Mouse (Mus musculus) liver, adult 2 months (tissue): ENCODE measurements around the gene Keap1.

ENCODE experiments used
- CTCF ChIP-seq: fragments of 200-500 bp; IDR thresholded peaks from 2 replicates; pipeline ENCODE4 v1.5.1; 2011; ENCODE audit warnings: low read depth, low read length, control low read depth
- POLR2A ChIP-seq: fragments of 200-500 bp; IDR thresholded peaks from 2 replicates; pipeline ENCODE4 v1.6.1; 2011; ENCODE audit warnings: low read length, control low read depth; ENCODE audit not compliant: insufficient read depth; ENCODE audit errors: extremely low read depth

DNA sequence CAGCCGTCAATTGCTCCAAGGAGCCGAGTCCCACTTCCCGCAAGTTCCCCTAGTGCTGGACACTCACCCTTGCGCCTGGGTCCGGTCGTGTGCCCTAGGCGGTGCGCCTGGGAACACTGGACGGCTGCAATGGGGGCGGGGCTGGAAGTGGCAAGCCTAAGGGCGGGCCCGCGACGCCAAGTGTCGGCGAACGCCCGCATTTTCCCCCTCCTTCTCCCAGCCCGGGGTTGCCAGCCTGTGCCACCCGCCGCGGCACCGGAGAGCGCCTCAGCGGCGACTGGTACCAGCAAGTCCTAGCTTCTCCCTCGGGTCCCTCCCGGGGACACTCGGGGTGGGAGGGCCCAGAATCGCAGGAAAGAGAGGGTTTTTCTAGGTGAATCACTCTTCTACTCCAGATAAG lies 9.2 kb upstream of the Keap1 start, which contains the start of gene S1pr5:
- TF ChIP-seq CTCF (no peak), POLR2A (peak; percentile 16; the same call in 1 of the 2 replicates)
